Mouse (Mus musculus) olfactory bulb, adult 2 months (tissue): Measurements from ENCODE around the gene Ift27. TPM values are rescaled to one million over a fixed set of nuclear protein-coding genes. Genes with fewer than 3 reads are reported as not detected.
A peak's percentile ranks its signal among the peaks of the same experiment; 100 is the strongest.

Experiments used
- H3K27ac ChIP-seq: fragments of 200-500 bp; 2 replicates; pipeline ENCODE4 v1.5.1; 2012; ENCODE audit warnings: low read depth, low read length; ENCODE audit not compliant: insufficient read depth
- H3K4me1 ChIP-seq: fragments of 200-500 bp; 2 replicates; pipeline ENCODE4 v1.6.1; 2012; ENCODE audit warnings: low read length; ENCODE audit not compliant: control insufficient read depth, insufficient read depth
- H3K4me3 ChIP-seq: fragments of 200-500 bp; 2 replicates; pipeline ENCODE4 v1.5.1; 2012; ENCODE audit warnings: mild to moderate bottlenecking, low read depth, low read length, moderate library complexity; ENCODE audit not compliant: insufficient read depth
- CTCF ChIP-seq: fragments of 200-500 bp; IDR thresholded peaks from 2 replicates; pipeline ENCODE4 v1.5.1; 2012; ENCODE audit warnings: low read depth, mild to moderate bottlenecking, low read length, moderate library complexity; ENCODE audit not compliant: insufficient read depth
- POLR2A ChIP-seq: fragments of 200-500 bp; IDR thresholded peaks from 2 replicates; pipeline ENCODE4 v1.6.1; 2012; ENCODE audit warnings: mild to moderate bottlenecking, low read depth, low read length, moderate library complexity; ENCODE audit not compliant: insufficient read depth
- WGBS: fragments of 180-500 bp; shearing (Covaris S2); methylation state at CpG from one replicate; pipeline ENCODE4 v1.1.7; 2018; 5-methylcytosine and 5-hydroxymethylcytosine counted together
- polyA plus RNA-seq: library from polyadenylated mRNA; stranded (reverse); fragments of >200 nt; gene quantifications from 2 replicates; pipeline ENCODE4 v1.2.4, GENCODE M21; 2012; ENCODE audit warnings: low replicate concordance; ENCODE audit not compliant: missing spikeins, insufficient read depth, insufficient read length

The Ift27 gene
- polyA plus RNA-seq, 1 experiment, result not detected

GRCm38 (mm10) chr15:78177257-78177656 is 3.4 kb upstream of the Ift27 start:
- Histone ChIP-seq H3K4me1 (peaks cover 29% of the 10 kb centered on the region), H3K27ac (no peak overlapping the region), H3K4me3 (no peak overlapping the region)
- no peak for TF ChIP-seq CTCF
- TF ChIP-seq POLR2A, result no peak
- 53% methylated on average over 10 of the region's 10 CpGs for WGBS

- peak overlapping the region; percentile 91 for H3K27ac ChIP-seq
- H3K4me1 ChIP-seq, result peaks cover 31% of the 10 kb centered on the region
- peak overlapping the region; percentile 48 for H3K4me3 ChIP-seq
- TF ChIP-seq CTCF (no peak), POLR2A (no peak)
- WGBS, result 70% methylated on average over 6 of the region's 6 CpGs
These were observed 959 bp upstream of the Ift27 start for GRCm38 (mm10) chr15:78174887-78175245.

GRCm38 (mm10) chr15:78172899-78173817 is 749 bp downstream of the Ift27 start:
- no peak overlapping the region for H3K27ac ChIP-seq
- 19% methylated on average over 26 of the region's 26 CpGs for WGBS
- peaks cover 40% of the 10 kb centered on the region for H3K4me1 ChIP-seq
- no peak for TF ChIP-seq POLR2A
- no peak for TF ChIP-seq CTCF
- H3K4me3 ChIP-seq, result peak overlapping the region; percentile 65

- H3K4me3 ChIP-seq, result no peak overlapping the region
These were observed 1.5 kb downstream of the Ift27 start for GRCm38 (mm10) chr15:78172256-78172898.

GRCm38 (mm10) chr15:78171651-78172050 is 2.3 kb downstream of the Ift27 start:
- WGBS, result 59% methylated on average over 10 of the region's 10 CpGs
- no peak for TF ChIP-seq POLR2A
- TF ChIP-seq CTCF, result no peak
- H3K4me3 ChIP-seq, result no peak overlapping the region
- H3K4me1 ChIP-seq, result peaks cover 31% of the 10 kb centered on the region
- H3K27ac ChIP-seq, result no peak overlapping the region

More at GRCm38 (mm10) chr15:78172256-78172898, 1.5 kb downstream of the Ift27 start:
- TF ChIP-seq CTCF (no peak), POLR2A (no peak)
- Histone ChIP-seq H3K4me1 (peaks cover 36% of the 10 kb centered on the region), H3K27ac (no peak overlapping the region)
- WGBS, result 51% methylated on average over 11 of the region's 11 CpGs

- Histone ChIP-seq H3K4me3 (no peak overlapping the region), H3K27ac (no peak overlapping the region), H3K4me1 (peaks cover 31% of the 10 kb centered on the region)
- 87% methylated on average over 15 of the region's 15 CpGs for WGBS
- TF ChIP-seq POLR2A (no peak), CTCF (no peak)
These were observed 3.2 kb downstream of the Ift27 start for GRCm38 (mm10) chr15:78170708-78171107.

GRCm38 (mm10) chr15:78169566-78169965 is 4.3 kb downstream of the Ift27 start:
- Histone ChIP-seq H3K4me3 (no peak overlapping the region), H3K4me1 (peaks cover 40% of the 10 kb centered on the region), H3K27ac (no peak overlapping the region)
- WGBS, result 33% methylated on average over 11 of the region's 11 CpGs
- TF ChIP-seq POLR2A (no peak), CTCF (no peak)

GRCm38 (mm10) chr15:78165292-78165691 is 8.6 kb downstream of the Ift27 start:
- 88% methylated on average over 4 of the region's 4 CpGs for WGBS
- peaks cover 53% of the 10 kb centered on the region for H3K4me1 ChIP-seq
- no peak for TF ChIP-seq POLR2A
- TF ChIP-seq CTCF, result no peak
- no peak overlapping the region for H3K27ac ChIP-seq
- H3K4me3 ChIP-seq, result no peak overlapping the region

GRCm38 (mm10) chr15:78164466-78164865 is 9.4 kb downstream of the Ift27 start:
- WGBS, result 72% methylated on average over 11 of the region's 11 CpGs
- H3K4me1 ChIP-seq, result peaks cover 45% of the 10 kb centered on the region
- TF ChIP-seq CTCF (no peak), POLR2A (no peak)
- no peak overlapping the region for H3K4me3 ChIP-seq
- no peak overlapping the region for H3K27ac ChIP-seq
